Mouse (Mus musculus): ENCODE data around the gene Retreg1.

The Retreg1 gene

DNA sequence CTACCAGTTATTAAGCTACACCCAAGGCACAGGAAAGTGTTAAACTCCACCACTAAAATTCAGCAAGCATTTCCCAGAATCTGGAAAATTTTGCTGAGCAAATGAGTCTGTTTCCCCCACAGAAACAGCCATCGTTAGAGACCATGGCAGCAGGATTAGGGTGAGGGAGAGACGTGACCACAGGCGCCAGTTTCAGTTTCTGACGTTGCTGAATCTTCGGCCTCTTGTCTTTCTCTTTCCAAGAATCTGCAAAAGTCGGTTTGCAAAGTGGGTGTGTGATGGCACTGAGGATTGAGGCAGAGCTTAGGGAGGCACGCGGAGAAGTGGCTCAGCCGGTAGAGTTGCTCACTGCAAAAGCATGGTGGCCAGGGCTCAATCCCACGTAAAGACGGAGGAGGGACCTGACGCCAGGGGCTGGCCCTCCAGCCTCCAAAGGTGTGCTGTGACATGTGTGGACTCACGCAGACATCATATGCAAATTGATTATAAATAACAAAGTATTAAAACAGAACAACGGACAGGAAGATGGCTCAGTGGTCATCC is 41.5 kb downstream of the Retreg1 start:
- DNase-seq, result no peak

GRCm38 (mm10) chr15:25886581-25887011 is 43.6 kb downstream of the Retreg1 start:
- peak; percentile 91 for DNase-seq

DNA sequence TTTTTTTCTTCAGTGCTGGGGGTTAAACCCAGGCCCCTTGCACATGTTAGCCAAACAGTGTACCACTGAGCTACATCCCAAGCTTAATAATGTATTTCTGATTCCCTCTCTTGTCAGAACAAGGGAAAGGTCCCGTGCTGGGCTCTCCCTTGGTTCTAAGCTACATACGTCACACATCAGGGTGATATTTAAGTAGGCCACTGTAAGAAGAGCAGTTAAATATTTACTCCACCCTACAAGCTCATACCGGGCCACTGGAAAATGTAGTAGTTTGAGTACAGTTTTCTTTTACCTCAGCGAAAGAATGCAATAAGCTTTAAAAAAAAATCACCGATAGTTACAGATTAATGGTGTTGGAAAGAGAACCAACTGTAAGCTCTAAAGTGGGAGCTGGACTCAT is 46.9 kb downstream of the Retreg1 start:
- DNase-seq, result no peak

DNA sequence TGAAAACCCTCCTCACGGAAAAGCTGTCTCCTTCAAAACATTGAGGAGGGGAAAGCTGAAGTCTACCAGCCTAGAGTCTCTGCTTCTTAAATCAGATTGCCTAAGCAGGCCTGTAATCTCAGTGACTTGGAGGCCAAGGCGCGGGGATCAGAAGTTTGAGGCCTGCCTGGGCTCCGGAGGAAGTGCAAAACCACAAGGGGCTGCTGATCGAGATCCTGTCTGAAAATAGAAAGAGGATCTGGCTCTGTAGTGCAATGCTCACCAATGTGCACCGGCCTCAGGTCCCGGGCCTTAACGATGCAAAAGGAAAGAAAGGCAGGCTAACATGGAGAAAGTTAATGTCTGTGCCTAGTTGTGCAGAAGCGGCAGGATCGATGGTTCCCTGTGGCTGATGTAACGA is 48.6 kb downstream of the Retreg1 start:
- no peak for DNase-seq

GRCm38 (mm10) chr15:25893327-25893726 is 50.3 kb downstream of the Retreg1 start:
- DNase-seq, result no peak

- DNase-seq, result no peak
These were observed 53.8 kb downstream of the Retreg1 start for GRCm38 (mm10) chr15:25896783-25897182.

GRCm38 (mm10) chr15:25897617-25898016 is 54.6 kb downstream of the Retreg1 start:
- DNase-seq, result no peak

DNA sequence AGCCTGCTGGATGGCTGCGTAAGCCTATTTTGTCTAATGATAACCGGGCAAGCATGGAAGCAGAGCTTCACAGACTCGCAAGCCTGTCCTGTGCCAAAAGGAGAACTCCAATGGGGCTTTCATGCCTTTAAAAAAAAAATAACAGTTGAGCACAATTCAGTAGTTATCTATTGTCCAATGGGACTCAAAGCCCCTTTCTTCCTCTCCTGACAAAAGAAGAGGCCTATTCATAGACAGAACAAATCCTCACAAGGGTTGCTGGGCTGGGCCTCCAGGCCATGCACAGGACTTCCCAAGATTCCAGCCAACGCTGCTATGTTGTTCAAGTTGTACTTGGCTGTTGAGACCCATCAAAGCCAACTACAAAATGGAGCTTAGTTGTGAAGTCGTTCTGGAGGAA is 56.0 kb downstream of the Retreg1 start:
- DNase-seq, result no peak

- DNase-seq, result peak; percentile 61
These were observed 57.6 kb downstream of the Retreg1 start for GRCm38 (mm10) chr15:25900540-25900939.

- no peak for DNase-seq
These were observed 60.1 kb downstream of the Retreg1 start for GRCm38 (mm10) chr15:25902931-25903615.

DNA sequence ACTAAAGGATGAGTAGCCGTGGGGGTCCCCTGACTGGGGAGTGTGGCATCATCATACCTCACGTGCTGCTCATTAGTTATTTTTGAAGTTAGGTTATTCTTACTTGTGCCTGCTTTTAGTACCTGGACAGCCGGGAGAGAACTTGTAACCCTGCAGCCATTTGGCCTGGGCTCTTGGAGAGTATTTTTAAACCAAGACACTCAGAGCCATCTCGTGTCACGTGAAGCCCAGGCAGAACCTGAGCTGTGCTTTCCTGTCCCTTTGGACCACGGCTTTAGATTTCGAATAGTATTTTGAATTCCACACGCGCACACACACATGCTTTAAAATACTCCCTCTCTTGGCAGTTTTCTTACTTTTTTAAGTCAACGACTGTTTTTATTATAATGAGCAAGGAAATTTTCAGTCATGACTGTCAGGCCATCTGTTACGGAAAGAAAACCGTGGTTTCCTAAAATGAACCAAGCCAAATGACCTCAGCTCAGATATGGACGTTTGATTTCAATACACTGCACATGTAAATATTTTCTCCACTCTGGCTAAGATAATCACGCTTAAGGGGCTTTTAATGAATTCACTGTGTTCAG is 61.5 kb downstream of the Retreg1 start:
- no peak for DNase-seq

- DNase-seq, result no peak
These were observed 67.0 kb downstream of the Retreg1 start for GRCm38 (mm10) chr15:25909783-25910494.

DNA sequence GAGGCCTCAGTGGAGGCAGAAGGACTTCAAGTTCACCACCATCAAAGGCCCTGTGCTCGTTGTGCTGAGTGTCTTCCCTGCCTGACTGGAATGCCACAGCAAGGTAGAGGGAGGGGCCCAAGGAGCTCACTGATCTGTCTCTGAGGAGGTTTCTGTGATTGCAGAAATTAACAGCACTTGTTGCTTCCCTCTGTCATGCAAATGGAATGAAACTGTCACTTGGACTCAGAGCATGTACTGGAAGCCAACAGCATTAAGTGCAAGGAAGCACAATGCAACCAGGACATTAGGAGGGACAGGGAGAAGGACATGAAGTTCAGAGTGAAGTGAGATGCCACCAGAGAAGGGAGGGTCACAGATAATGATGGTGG is 67.5 kb downstream of the Retreg1 start:
- no peak for DNase-seq

GRCm38 (mm10) chr15:25910924-25911323 is 67.9 kb downstream of the Retreg1 start:
- DNase-seq, result no peak

GRCm38 (mm10) chr15:25912911-25913310 is 69.9 kb downstream of the Retreg1 start:
- no peak for DNase-seq

DNA sequence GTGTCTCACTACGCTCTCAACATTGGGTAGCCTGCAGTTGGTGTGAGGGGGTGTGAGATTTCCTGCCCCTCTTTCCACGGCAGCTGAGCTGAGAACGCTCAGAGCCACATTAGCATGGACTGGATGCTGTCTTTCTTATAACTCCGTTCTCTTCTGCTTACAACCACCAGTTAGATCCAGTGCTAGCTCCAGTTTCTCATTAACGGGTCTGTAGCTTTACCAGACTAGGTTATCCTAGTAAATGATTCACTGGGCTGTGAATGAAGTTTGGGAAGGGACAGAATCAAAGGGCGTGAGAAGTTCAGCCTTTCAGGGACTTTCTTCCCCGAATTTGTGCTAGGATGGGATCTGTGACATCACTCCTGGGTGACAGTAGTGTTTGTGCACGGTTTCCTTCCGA is 70.7 kb downstream of the Retreg1 start:
- peak; percentile 71 for DNase-seq

DNA sequence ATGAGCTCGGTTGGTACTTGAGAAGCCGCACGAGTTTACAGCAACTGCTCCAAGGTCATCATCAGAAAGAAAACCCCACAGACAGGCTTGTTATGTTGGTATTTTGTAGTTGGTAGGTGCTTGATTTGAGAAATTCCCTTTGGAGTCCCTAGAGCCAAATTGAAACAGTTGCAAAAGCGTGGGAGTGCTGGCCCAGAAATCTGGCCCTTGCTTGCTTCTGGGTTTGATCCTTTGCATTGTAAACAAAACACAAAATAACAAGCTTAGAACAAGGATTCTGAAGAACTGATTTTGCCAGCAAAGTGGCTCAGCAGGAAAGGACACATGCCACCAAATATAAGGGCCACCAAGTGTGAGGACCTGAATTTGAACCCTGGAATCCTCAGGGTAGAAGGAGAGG is 71.2 kb downstream of the Retreg1 start:
- DNase-seq, result no peak

GRCm38 (mm10) chr15:25915013-25915412 is 72.0 kb downstream of the Retreg1 start:
- DNase-seq, result peak; percentile 77

GRCm38 (mm10) chr15:25915574-25916205 is 72.7 kb downstream of the Retreg1 start:
- DNase-seq, result no peak

GRCm38 (mm10) chr15:25916252-25916651 is 73.3 kb downstream of the Retreg1 start:
- DNase-seq, result no peak

DNA sequence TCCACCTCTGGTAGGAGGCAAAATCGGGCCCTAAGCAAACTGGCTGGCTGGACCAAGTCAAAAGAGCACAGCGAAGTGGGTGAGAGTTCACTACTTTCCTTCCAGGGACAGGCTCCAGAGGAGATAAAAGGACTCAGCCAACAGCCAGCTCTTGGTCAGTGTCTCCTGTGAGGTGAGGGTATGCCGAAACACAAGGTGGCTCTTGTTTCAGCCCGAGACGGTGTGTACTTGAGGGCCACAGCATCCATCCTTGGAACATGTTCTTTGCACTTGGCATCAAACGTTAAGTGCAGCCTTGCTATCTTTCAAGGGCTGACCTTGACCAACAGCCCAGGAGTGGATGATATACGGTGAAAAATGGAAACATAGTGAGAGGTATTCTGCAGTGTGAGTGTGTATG is 75.7 kb downstream of the Retreg1 start:
- no peak for DNase-seq

- DNase-seq, result no peak
These were observed 77.0 kb downstream of the Retreg1 start for GRCm38 (mm10) chr15:25919995-25920394.

DNA sequence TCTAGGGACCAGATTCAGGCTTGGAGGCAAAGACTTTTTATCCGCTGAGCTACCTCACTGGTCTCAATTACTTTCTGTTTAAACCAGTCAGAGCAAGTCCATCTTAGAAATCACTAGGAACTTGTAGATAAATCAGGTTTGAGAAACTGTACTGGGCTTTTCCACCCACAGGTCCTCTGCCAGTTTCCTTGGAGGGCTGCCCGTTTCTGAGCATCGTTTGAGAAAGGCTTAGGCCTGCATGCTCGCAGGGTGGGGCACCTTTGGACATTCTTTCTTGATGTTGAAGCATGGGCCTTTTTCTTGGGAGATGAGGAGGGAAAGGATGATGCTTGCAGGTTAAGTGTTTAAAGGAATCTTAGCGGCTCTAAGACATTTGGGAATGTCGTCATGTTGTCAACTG is 77.9 kb downstream of the Retreg1 start:
- DNase-seq, result no peak
